Mouse (Mus musculus): Measurements from ENCODE around the gene Ifitm1.

Gene Ifitm1

DNA sequence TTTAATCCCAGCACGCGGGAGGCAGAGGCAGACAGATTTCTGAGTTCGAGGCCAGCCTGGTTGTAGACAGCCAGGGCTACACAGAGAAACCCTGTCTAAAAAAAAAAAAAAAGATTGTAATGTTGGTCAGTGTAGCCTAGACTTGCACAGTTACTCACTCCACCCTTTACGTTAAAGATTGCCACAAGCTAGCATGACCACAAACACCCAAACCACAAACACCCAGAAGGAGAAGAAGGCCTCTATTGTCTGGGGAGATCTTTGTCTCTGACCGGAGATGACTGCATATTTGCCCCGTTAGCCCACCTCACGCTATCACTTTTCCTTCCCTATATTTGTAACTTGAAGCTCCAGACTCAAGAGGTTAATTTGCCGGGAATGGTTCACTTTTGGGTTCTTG is 14.7 kb downstream of the Ifitm1 start:
- no peak for DNase-seq

GRCm38 (mm10) chr7:140982971-140983370 is 15.9 kb downstream of the Ifitm1 start:
- DNase-seq = no peak

- DNase-seq = no peak
These were observed 20.4 kb downstream of the Ifitm1 start for GRCm38 (mm10) chr7:140987182-140988138.

DNA sequence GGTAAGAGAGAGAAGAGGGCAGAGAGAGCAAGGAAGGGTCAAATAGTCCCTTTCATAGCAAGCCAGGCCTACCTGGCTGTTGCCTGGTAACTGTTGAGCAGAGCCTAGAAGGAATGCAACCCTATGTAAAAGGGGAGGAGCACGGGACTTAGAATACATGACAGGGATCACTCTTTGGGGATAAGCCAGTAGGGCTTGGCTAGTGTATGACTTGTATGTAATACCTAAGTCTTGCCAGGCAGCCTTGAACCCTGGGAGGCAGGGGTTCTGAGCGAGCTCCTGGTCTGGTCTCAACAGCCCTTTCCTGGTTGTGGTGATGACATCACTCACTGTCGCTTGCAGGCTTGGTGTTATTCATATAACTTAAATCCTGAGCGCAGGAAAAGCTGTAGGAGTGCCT is 22.0 kb downstream of the Ifitm1 start:
- no peak for DNase-seq

DNA sequence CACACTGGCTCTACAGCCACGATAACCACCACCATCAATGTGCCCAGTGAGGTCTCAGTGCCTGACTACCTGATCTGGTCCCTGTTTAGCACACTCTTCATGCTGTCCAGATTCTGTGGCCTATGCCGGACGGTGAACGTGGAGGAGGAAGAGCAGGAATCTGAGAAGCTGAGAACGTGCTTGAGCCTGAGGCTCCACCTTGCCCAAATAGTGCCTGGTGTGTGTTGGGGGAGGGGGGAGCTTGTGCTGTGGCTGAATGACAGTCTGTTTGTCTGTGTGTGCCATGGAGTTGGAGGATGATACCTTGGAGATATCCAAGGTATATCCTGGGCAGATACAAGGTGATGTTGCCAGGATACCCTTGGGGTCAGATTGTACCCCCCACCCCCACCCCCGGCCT is 23.2 kb downstream of the Ifitm1 start:
- DNase-seq = no peak

DNA sequence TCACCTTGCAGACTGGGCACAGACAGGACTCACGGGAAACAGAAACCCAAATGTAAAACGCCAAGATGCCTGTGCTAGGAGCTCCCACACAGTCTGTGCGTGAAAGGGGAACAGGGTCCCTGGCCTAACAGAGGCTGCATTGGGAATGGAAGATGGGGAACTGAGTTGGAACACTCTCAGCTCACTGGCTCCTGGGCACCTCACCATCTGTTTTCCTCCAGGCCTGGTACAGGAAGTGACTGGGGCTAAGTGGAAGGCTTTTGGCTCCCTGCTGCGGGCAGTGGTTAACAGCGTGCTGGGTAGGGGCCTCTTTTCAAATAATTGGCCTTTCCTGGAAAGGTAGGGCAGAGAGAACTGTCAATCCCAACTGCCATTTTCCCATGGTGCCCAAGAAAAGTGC is 23.6 kb downstream of the Ifitm1 start:
- no peak for DNase-seq

DNA sequence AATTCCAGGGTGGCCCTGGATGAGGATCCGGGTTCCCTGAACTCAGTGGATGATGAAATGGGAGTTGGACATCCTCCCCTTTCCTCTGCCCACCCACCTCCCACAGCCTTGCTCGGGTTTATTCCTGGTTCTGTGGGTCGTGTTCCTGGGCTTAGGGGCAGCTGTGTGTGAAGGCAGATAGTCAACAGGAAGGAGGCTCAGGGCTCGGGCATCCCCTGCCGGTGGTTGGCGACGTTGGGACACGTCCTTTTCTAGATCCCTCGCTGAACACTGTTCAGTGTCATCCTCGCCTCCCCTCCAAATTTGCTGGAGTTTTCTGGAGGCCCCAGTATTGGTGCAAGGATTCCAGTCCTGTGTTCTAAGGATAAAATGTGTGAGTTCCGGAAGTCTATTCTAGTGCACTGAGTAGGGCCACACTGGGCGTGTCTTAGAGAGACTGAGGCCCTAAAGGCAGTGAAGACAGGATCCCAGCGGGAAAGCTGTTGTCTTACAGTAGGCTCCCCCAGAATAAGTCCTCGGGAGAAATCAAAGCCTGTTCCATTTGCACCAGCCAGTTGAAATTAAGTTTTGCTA is 24.2 kb downstream of the Ifitm1 start:
- no peak for DNase-seq

DNA sequence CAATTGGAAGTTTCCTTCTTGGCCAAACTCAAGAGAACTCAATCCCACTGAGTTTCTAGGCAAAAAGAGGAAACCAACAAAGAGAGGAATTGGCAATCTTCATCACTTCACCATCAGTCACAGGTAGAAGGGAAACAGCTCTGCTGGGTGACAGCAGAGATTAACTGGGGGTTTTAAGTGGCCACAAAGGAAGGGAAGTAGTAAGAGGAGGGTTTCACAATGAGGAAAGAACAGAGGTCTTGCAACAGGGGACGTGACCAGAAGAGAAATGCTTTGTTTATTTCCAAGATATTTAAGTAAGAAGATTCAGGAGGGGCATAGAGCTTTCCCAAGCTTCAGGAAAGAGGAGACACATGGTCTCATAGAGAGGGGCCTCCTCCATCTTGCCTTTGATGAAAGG is 30.8 kb downstream of the Ifitm1 start:
- DNase-seq = no peak

GRCm38 (mm10) chr7:140998853-140999700 is 32.1 kb downstream of the Ifitm1 start:
- no peak for DNase-seq

GRCm38 (mm10) chr7:141000881-141001708 is 34.1 kb downstream of the Ifitm1 start:
- DNase-seq = no peak

- DNase-seq = no peak
These were observed 36.4 kb downstream of the Ifitm1 start for GRCm38 (mm10) chr7:141003248-141004010.

DNA sequence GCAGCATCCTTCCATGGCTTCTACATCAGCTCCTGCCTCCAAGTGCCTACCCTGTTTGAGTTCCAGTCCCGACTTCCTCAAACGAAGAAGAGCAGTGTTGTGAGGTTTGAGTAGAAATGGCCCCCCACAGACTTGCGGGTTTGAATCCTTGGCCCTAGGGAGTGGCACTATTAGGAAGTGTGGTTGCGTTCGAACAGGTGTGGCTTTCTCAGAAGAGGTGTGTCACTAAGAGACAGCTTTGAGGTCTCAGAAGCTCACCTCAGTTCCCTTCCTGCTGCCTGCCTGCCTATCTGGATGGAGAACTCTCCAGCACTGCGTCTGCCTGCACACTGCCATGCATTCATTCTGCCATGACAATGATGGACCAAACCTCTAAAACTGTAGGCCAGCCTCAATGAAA is 39.4 kb downstream of the Ifitm1 start:
- no peak for DNase-seq

- no peak for DNase-seq
These were observed 39.9 kb downstream of the Ifitm1 start for GRCm38 (mm10) chr7:141006914-141007313.

DNA sequence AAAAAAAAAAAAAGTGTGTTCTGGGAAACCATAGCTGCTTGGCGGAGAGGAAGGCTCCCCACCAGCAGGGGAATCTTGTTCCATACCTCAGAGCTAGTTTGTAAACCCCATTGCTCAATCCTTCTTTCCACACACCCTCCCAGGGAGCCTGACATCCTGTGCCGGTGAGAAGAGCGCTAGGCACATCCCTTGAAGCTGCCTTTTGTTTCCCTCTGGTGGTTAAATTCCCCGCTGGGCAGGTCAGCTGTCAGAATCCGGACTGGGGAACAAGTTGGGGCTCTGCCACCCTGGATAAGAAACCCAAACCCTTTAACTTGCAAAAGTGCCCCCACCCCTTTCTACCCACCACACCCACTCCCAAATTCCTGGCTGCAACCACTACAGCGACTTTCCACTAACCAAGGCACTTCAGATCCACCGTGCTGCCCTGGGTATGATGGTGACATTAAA is 41.3 kb downstream of the Ifitm1 start:
- DNase-seq = peak; percentile 21 to 42

DNA sequence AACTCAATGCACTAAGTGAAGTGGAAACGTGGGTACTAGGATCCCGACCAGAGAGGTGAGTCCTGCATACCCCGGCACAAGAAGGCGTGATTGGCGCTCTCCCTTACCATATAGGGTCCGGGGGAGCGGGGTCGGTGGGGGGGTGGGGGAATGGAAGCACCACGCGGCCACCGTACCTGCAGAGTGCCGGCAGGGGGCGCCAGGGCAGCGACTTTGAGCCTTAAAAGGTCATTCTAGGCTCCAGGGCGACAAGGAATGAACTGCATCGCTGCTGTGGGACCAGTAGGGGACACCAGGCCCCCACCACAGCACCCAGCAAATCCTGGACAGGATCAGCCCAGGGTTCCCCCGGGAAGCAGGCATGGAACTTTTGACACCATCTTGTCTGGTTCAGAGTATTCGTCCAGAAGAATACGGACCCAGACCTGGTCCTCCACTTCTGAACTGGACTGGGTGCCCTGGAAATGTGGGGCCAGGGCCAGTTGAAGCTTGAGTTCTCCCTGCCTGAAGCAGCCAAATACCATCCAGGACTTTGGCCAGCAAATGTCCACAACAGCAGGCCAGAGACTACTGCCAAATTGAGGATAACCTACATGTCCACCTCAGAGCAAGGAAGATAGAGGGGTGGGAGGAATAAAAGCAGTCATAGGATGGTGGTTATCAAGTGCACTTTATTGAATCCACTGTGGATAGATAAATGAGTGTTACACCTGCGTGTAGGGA is 42.1 kb downstream of the Ifitm1 start:
- DNase-seq = peak; percentile 85 to 93

DNA sequence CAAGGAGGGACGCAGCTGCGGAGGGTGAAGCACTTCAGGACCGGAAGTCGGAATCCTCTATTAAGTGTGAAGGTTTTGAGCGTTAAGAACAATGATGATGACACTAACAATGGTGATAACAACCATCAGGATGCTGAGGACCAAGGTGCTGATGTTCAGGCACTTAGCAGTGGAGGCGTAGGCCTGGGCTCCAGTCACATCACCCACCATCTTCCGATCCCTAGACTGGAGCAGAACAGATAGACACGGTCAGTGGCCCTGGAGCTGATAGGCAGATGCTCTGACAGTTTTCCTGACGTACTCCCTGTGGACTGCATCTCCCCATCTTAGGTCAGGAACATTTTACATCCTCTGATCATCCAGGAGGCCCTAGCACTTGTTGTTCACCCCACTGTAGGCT is 42.6 kb downstream of the Ifitm1 start:
- DNase-seq = peak in 1 of 2 experiments; percentile 10

GRCm38 (mm10) chr7:141010593-141010992 is 43.6 kb downstream of the Ifitm1 start, which contains the start of gene Ifitm3:
Gene Ifitm3 (minus strand): TSS chr7:141010770.
- peak; percentile 72 to 79 for DNase-seq

- DNase-seq = peak in 1 of 2 experiments; percentile 10
These were observed 44.3 kb downstream of the Ifitm1 start for GRCm38 (mm10) chr7:141011238-141011770.

GRCm38 (mm10) chr7:141016707-141017697 is 50.0 kb downstream of the Ifitm1 start:
- DNase-seq = no peak
